Mouse (Mus musculus): Measurements from ENCODE around the gene Gm16181. TPM values are rescaled to one million over a fixed set of nuclear protein-coding genes. Genes with fewer than 3 reads are reported as not detected.

The Gm16181 gene
- polyA plus RNA-seq, 1 experiment: not detected

GRCm38 (mm10) chr17:35204494-35205379 lies 15.9 kb upstream of the Gm16181 start, which contains the start of gene Lta:
TSS of gene Lta (minus strand) at chr17:35205351.
- Histone ChIP-seq H3K27me3 (ENCODE audit: control insufficient read depth, insufficient read depth, insufficient read length) (no peaks in the 10 kb centered on the region), H3K79me2 (ENCODE audit: control insufficient read depth, insufficient read depth) (no peaks in the 10 kb centered on the region), H3ac (ENCODE audit: control insufficient read depth, insufficient read length, low read depth) (no peak within 1 kb of the TSS), H3K36me3 (ENCODE audit: control insufficient read depth, insufficient read depth) (no peaks in the 10 kb centered on the region), H3K79me3 (ENCODE audit: low read depth) (no peaks in the 10 kb centered on the region), H3K4me3 (ENCODE audit: insufficient read depth, poor library complexity, severe bottlenecking) (no peak within 1 kb of the TSS)
- TF ChIP-seq MAX (IDR thresholded peaks at IDR 0.05) (no peak), USF1 (IDR thresholded peaks at IDR 0.05; ENCODE audit: low read depth) (no peak), FOSL1 (IDR thresholded peaks at IDR 0.05; ENCODE audit: insufficient read depth, low read length, poor library complexity, severe bottlenecking) (no peak), MYOG (IDR thresholded peaks at IDR 0.05; ENCODE audit: control insufficient read depth, extremely low read depth, insufficient read length) (no peak), CEBPB (IDR thresholded peaks at IDR 0.05; ENCODE audit: low read depth) (no peak), CTCF (IDR thresholded peaks at IDR 0.05; ENCODE audit: control insufficient read depth, insufficient read depth, insufficient read length) (no peak), MYOD1 (IDR thresholded peaks at IDR 0.05; ENCODE audit: control insufficient read depth, insufficient read length, low read depth) (no peak)

GRCm38 (mm10) chr17:35205380-35205769 lies 15.3 kb upstream of the Gm16181 start:
- no peaks in the 10 kb centered on the region for H3K27me3 ChIP-seq (ENCODE audit: control insufficient read depth, insufficient read depth, insufficient read length)
- no peak overlapping the region for H3K4me3 ChIP-seq (ENCODE audit: insufficient read depth, poor library complexity, severe bottlenecking)

GRCm38 (mm10) chr17:35209785-35210535 lies 10.7 kb upstream of the Gm16181 start:
- H3K79me3 ChIP-seq (ENCODE audit: low read depth): no peaks in the 10 kb centered on the region
- no peak for TF ChIP-seq USF1 (IDR thresholded peaks at IDR 0.05; ENCODE audit: low read depth)
- no peak for TF ChIP-seq FOSL1 (IDR thresholded peaks at IDR 0.05; ENCODE audit: insufficient read depth, low read length, poor library complexity, severe bottlenecking)
- TF ChIP-seq CEBPB (IDR thresholded peaks at IDR 0.05; ENCODE audit: low read depth): no peak
- no peak for TF ChIP-seq MYOD1 (IDR thresholded peaks at IDR 0.05; ENCODE audit: control insufficient read depth, insufficient read length, low read depth)
- TF ChIP-seq MAX (IDR thresholded peaks at IDR 0.05): no peak
- TF ChIP-seq MYOG (IDR thresholded peaks at IDR 0.05; ENCODE audit: control insufficient read depth, extremely low read depth, insufficient read length): no peak
- TF ChIP-seq CTCF (IDR thresholded peaks at IDR 0.05; ENCODE audit: control insufficient read depth, insufficient read depth, insufficient read length): no peak
- H3K79me2 ChIP-seq (ENCODE audit: control insufficient read depth, insufficient read depth): no peaks in the 10 kb centered on the region
- H3K4me3 ChIP-seq (ENCODE audit: insufficient read depth, poor library complexity, severe bottlenecking): no peak overlapping the region
- H3K36me3 ChIP-seq (ENCODE audit: control insufficient read depth, insufficient read depth): no peaks in the 10 kb centered on the region
- H3ac ChIP-seq (ENCODE audit: control insufficient read depth, insufficient read length, low read depth): no peak overlapping the region
- no peaks in the 10 kb centered on the region for H3K27me3 ChIP-seq (ENCODE audit: control insufficient read depth, insufficient read depth, insufficient read length)

More at GRCm38 (mm10) chr17:35205380-35205769, 15.3 kb upstream of the Gm16181 start:
- Histone ChIP-seq H3K79me2 (ENCODE audit: control insufficient read depth, insufficient read depth) (no peaks in the 10 kb centered on the region), H3ac (ENCODE audit: control insufficient read depth, insufficient read length, low read depth) (no peak overlapping the region), H3K36me3 (ENCODE audit: control insufficient read depth, insufficient read depth) (no peaks in the 10 kb centered on the region), H3K79me3 (ENCODE audit: low read depth) (no peaks in the 10 kb centered on the region)
- TF ChIP-seq CEBPB (IDR thresholded peaks at IDR 0.05; ENCODE audit: low read depth) (no peak), MYOG (IDR thresholded peaks at IDR 0.05; ENCODE audit: control insufficient read depth, extremely low read depth, insufficient read length) (no peak), USF1 (IDR thresholded peaks at IDR 0.05; ENCODE audit: low read depth) (no peak), FOSL1 (IDR thresholded peaks at IDR 0.05; ENCODE audit: insufficient read depth, low read length, poor library complexity, severe bottlenecking) (no peak), CTCF (IDR thresholded peaks at IDR 0.05; ENCODE audit: control insufficient read depth, insufficient read depth, insufficient read length) (no peak), MYOD1 (IDR thresholded peaks at IDR 0.05; ENCODE audit: control insufficient read depth, insufficient read length, low read depth) (no peak), MAX (IDR thresholded peaks at IDR 0.05) (no peak)

- H3K36me3 ChIP-seq (ENCODE audit: control insufficient read depth, insufficient read depth): no peaks in the 10 kb centered on the region
- no peak overlapping the region for H3ac ChIP-seq (ENCODE audit: control insufficient read depth, insufficient read length, low read depth)
- H3K4me3 ChIP-seq (ENCODE audit: insufficient read depth, poor library complexity, severe bottlenecking): no peak overlapping the region
- no peak for TF ChIP-seq CTCF (IDR thresholded peaks at IDR 0.05; ENCODE audit: control insufficient read depth, insufficient read depth, insufficient read length)
- H3K27me3 ChIP-seq (ENCODE audit: control insufficient read depth, insufficient read depth, insufficient read length): no peaks in the 10 kb centered on the region
- no peaks in the 10 kb centered on the region for H3K79me2 ChIP-seq (ENCODE audit: control insufficient read depth, insufficient read depth)
- no peaks in the 10 kb centered on the region for H3K79me3 ChIP-seq (ENCODE audit: low read depth)
These were observed 10.0 kb upstream of the Gm16181 start for GRCm38 (mm10) chr17:35210593-35210992.

GRCm38 (mm10) chr17:35213071-35213470 lies 7.6 kb upstream of the Gm16181 start:
- Histone ChIP-seq H3K79me2 (ENCODE audit: control insufficient read depth, insufficient read depth) (no peaks in the 10 kb centered on the region), H3ac (ENCODE audit: control insufficient read depth, insufficient read length, low read depth) (no peak overlapping the region), H3K36me3 (ENCODE audit: control insufficient read depth, insufficient read depth) (no peaks in the 10 kb centered on the region), H3K79me3 (ENCODE audit: low read depth) (no peaks in the 10 kb centered on the region), H3K4me3 (ENCODE audit: insufficient read depth, poor library complexity, severe bottlenecking) (no peak overlapping the region), H3K27me3 (ENCODE audit: control insufficient read depth, insufficient read depth, insufficient read length) (no peaks in the 10 kb centered on the region)
- TF ChIP-seq FOSL1 (IDR thresholded peaks at IDR 0.05; ENCODE audit: insufficient read depth, low read length, poor library complexity, severe bottlenecking): no peak

Data from C2C12 (cell line).